In the genomic region with DNA sequence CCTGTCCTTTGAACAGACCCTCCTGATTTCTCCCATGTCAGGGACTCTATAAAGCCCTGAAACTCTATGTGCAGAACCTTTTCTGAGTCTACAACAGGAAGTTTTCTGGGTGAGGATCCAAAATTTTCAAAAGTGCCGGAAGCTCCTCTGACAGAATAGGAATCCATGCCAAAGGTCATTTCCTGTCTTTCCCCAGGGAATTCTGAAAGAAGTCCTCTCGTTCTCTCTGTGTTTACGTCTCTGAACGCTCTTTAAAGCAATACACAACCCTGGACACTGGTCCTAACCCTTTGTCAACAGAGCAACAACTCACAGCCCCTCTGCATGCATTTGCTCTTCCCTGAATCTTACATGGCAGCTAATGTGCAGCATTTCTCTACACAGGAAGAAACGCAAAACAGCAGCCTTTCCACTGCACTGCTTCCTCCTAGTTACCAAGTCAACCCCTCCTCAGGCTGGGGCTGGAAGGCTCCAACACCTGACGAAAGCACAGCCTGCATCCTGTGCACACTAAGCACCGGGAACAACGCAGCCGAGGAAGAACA, we compare ENCODE assay signal across 10 mouse cellular contexts. TPM values are rescaled to one million over a fixed set of nuclear protein-coding genes. Genes with fewer than 3 reads are reported as not detected.
DNase-seq lines count a peak whose midpoint lies in the region; ATAC-seq lines count a peak whose summit lies in the region.
"Had no signal": no experiment of that assay in that cellular context is flagged by ENCODE, and none has a peak within 500 bp of the region (broad histone marks: within the 10 kb centered on the region; RNA-seq: fewer than 3 reads in every experiment).

No protein-coding gene starts in this region.

- H3K9ac ChIP-seq in neural tube, embryonic 13.5 days, result no peak overlapping the region
- no peak overlapping the region for H3K9ac ChIP-seq in neural tube, embryonic 15.5 days (replicated peaks)
- H3K9ac ChIP-seq in midbrain, embryonic 15.5 days, result no peak overlapping the region

- H3K27ac ChIP-seq in neural tube, embryonic 13.5 days (replicated peaks), result peak overlapping the region; percentile 52; the same call in 1 of the 2 replicates
- H3K27ac ChIP-seq in neural tube, embryonic 15.5 days (replicated peaks), result no peak overlapping the region
- H3K27ac ChIP-seq in forebrain, embryonic 10.5 days, result no peak overlapping the region
- no peak overlapping the region for H3K27ac ChIP-seq in midbrain, embryonic 15.5 days

- no peak overlapping the region for H3K4me2 ChIP-seq in neural tube, embryonic 13.5 days
- no peak overlapping the region for H3K4me2 ChIP-seq in neural tube, embryonic 15.5 days
- no peak overlapping the region for H3K4me2 ChIP-seq in midbrain, embryonic 15.5 days

- no peak overlapping the region for H3K4me3 ChIP-seq in neural tube, embryonic 13.5 days
- H3K4me3 ChIP-seq in neural tube, embryonic 15.5 days (replicated peaks), result no peak overlapping the region
- no peak overlapping the region for H3K4me3 ChIP-seq in forebrain, embryonic 10.5 days
- H3K4me3 ChIP-seq in midbrain, embryonic 15.5 days, result no peak overlapping the region

- no peak for ATAC-seq in neural tube, embryonic 13.5 days (ENCODE audit: low read depth)
- ATAC-seq in neural tube, embryonic 15.5 days (ENCODE audit: low FRiP score), result no peak
- ATAC-seq in midbrain, embryonic 15.5 days (replicated peaks), result no peak

- no peaks in the 10 kb centered on the region for H3K4me1 ChIP-seq in neural tube, embryonic 13.5 days (replicated peaks)
- H3K4me1 ChIP-seq in neural tube, embryonic 15.5 days, result no peaks in the 10 kb centered on the region
- no peaks in the 10 kb centered on the region for H3K4me1 ChIP-seq in forebrain, embryonic 10.5 days
- no peaks in the 10 kb centered on the region for H3K4me1 ChIP-seq in midbrain, embryonic 15.5 days

- DNase-seq in adrenal gland, adult (ENCODE audit: inconsistent age in 2 of 2, low spot score in 1 of 2), result peak; percentile 26 to 75
- no peak for DNase-seq in adrenal gland, postnatal 4 days (ENCODE audit: low spot score in 2 of 2)
- DNase-seq in kidney, postnatal 25 days, result peak; percentile 70 to 75
- no peak for DNase-seq in forebrain, embryonic 10.5 days (ENCODE audit: extremely low spot score, low spot score)
- DNase-seq in ovary, postnatal 36 days (ENCODE audit: low spot score), result no peak
- DNase-seq: cerebellum, adult 9-11 months; layer of hippocampus, postnatal 36 days had no signal

- H3K9me3 ChIP-seq in neural tube, embryonic 13.5 days, result no peaks in the 10 kb centered on the region
- no peaks in the 10 kb centered on the region for H3K9me3 ChIP-seq in neural tube, embryonic 15.5 days (replicated peaks)
- H3K9me3 ChIP-seq in forebrain, embryonic 10.5 days, result no peaks in the 10 kb centered on the region
- H3K9me3 ChIP-seq in midbrain, embryonic 15.5 days, result no peaks in the 10 kb centered on the region

- H3K36me3 ChIP-seq in neural tube, embryonic 13.5 days, result peaks cover 88% of the 10 kb centered on the region
- H3K36me3 ChIP-seq in neural tube, embryonic 15.5 days, result peaks cover 66% of the 10 kb centered on the region
- peaks cover 79% of the 10 kb centered on the region for H3K36me3 ChIP-seq in forebrain, embryonic 10.5 days (replicated peaks)
- peaks cover 55% of the 10 kb centered on the region for H3K36me3 ChIP-seq in midbrain, embryonic 15.5 days (replicated peaks)

- H3K27me3 ChIP-seq in neural tube, embryonic 13.5 days, result no peaks in the 10 kb centered on the region
- no peaks in the 10 kb centered on the region for H3K27me3 ChIP-seq in neural tube, embryonic 15.5 days (replicated peaks)
- H3K27me3 ChIP-seq in forebrain, embryonic 10.5 days (ENCODE audit: poor library complexity, severe bottlenecking), result no peaks in the 10 kb centered on the region
- no peaks in the 10 kb centered on the region for H3K27me3 ChIP-seq in midbrain, embryonic 15.5 days (replicated peaks)

- WGBS in neural tube, embryonic 13.5 days, result 80% methylated on average over 9 of the region's 9 CpGs
- WGBS in neural tube, embryonic 15.5 days, result 80% methylated on average over 9 of the region's 9 CpGs
- 78% methylated on average over 9 of the region's 9 CpGs for WGBS in forebrain, embryonic 10.5 days
- 90% methylated on average over 9 of the region's 9 CpGs for WGBS in midbrain, embryonic 15.5 days

RNA-seq across cellular contexts. Expression of a gene that starts 17.5 kb away (rescaled TPM):
- 10 to 100 TPM; 37.0 to 37.1 TPM for total RNA-seq in adrenal gland, postnatal 4 days (2021)
- polyA plus RNA-seq in neural tube, embryonic 13.5 days (2015; fragmentation: Nextera tagmentation; extraction: Ambion mirVana), result 37.0 and 46.0 TPM in 2 replicates
- 37.3 and 37.5 TPM in 2 replicates for polyA plus RNA-seq in neural tube, embryonic 15.5 days (2015; fragmentation: Nextera tagmentation; extraction: Ambion mirVana)
- 29.7 and 32.2 TPM in 2 replicates for polyA plus RNA-seq in forebrain, embryonic 10.5 days (2016; fragmentation: Nextera tagmentation; extraction: Ambion mirVana)
- 44.6 and 45.6 TPM in 2 replicates for polyA plus RNA-seq in midbrain, embryonic 15.5 days (2015; fragmentation: Nextera tagmentation; extraction: Ambion mirVana)

RNA-seq across cellular contexts. Expression of a gene that starts 20.5 kb away (rescaled TPM):
- total RNA-seq in adrenal gland, postnatal 4 days (2021), result 10 to 100 TPM; 54.8 to 58.3 TPM
- 134 and 143 TPM in 2 replicates for polyA plus RNA-seq in neural tube, embryonic 13.5 days (2015; fragmentation: Nextera tagmentation; extraction: Ambion mirVana)
- polyA plus RNA-seq in neural tube, embryonic 15.5 days (2015; fragmentation: Nextera tagmentation; extraction: Ambion mirVana), result 124 and 134 TPM in 2 replicates
- polyA plus RNA-seq in forebrain, embryonic 10.5 days (2016; fragmentation: Nextera tagmentation; extraction: Ambion mirVana), result 52.8 and 53.9 TPM in 2 replicates
- 154 and 161 TPM in 2 replicates for polyA plus RNA-seq in midbrain, embryonic 15.5 days (2015; fragmentation: Nextera tagmentation; extraction: Ambion mirVana)

Comparison
In these comparisons a context has a peak if more than half of its experiments do, and no peak if none do; other contexts are left out.
1. DNase-seq: peak in adrenal gland, adult (2 of 2) and kidney, postnatal 25 days (2 of 2); none in adrenal gland, postnatal 4 days (0 of 2), forebrain, embryonic 10.5 days (single experiment) and ovary, postnatal 36 days (single experiment).